Mouse (Mus musculus) cerebellum, adult 2 months (tissue): ENCODE measurements around the gene Tbc1d10b. TPM values are rescaled to one million over a fixed set of nuclear protein-coding genes. Genes with fewer than 3 reads are reported as not detected.

Experiments used
- DNase-seq, 2 experiments: peaks; one replicate each; pipeline ENCODE4 v3.0.0; 2021
- H3K27ac ChIP-seq: fragments of 200-500 bp; 2 replicates; pipeline ENCODE4 v1.5.1; 2012; ENCODE audit warnings: low read length, control low read depth, inconsistent platforms; ENCODE audit not compliant: insufficient read depth
- H3K27me3 ChIP-seq: fragments of 200-500 bp; 2 replicates; pipeline ENCODE4 v1.6.1; 2012; ENCODE audit warnings: inconsistent platforms, mild to moderate bottlenecking, low read length, moderate library complexity; ENCODE audit not compliant: control insufficient read depth, insufficient read depth
- H3K4me1 ChIP-seq: fragments of 200-500 bp; 2 replicates; pipeline ENCODE4 v1.6.1; 2011; ENCODE audit warnings: low read length; ENCODE audit not compliant: control insufficient read depth, insufficient read depth
- H3K4me3 ChIP-seq: fragments of 200-500 bp; replicated peaks from 2 replicates; pipeline ENCODE3; 2011; ENCODE audit warnings: mild to moderate bottlenecking, low read depth, low read length, control low read depth; ENCODE audit not compliant: insufficient read depth
- CTCF ChIP-seq: fragments of 200-500 bp; IDR thresholded peaks from 2 replicates; pipeline ENCODE4 v1.5.1; 2011; ENCODE audit warnings: low read depth, mild to moderate bottlenecking, control low read depth, low read length, moderate library complexity, borderline replicate concordance; ENCODE audit not compliant: insufficient read depth
- POLR2A ChIP-seq: fragments of 200-500 bp; IDR thresholded peaks from 2 replicates; pipeline ENCODE4 v1.6.1; 2011; ENCODE audit warnings: low read length, control low read depth, borderline replicate concordance; ENCODE audit not compliant: insufficient read depth
- WGBS: fragments of 180-500 bp; shearing (Covaris S2); methylation state at CpG from one replicate; pipeline ENCODE4 v1.1.7; 2018; 5-methylcytosine and 5-hydroxymethylcytosine counted together
- polyA plus RNA-seq: library from polyadenylated mRNA; depleted of rRNA; stranded (reverse); fragments of >200 nt; gene quantifications from 2 replicates; pipeline ENCODE4 v1.2.3, GENCODE M21; 2012

Gene Tbc1d10b
- polyA plus RNA-seq, 1 experiment: 83.9 TPM

DNA sequence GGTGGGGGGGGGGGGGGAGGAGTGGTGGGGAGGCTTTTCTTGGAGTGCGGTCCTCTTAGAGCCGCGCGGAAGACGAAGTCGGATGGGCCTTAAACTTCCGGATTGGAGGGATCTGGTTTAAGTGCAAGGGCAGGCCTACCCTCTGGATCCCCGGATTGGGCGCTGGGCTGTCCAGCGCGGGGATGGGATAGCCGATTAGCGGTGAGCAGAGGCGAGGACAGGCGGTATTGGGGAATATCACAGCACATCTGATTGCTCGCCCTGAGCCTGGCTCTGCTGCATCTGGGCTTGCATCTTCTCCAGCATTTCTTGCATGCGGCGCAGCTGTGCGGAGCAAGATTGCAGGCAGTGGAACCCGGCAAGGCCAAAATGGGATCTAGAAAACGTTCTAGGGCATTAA is 6.3 kb upstream of the Tbc1d10b start:
- H3K4me1 ChIP-seq: no peaks in the 10 kb centered on the region
- H3K27me3 ChIP-seq: no peaks in the 10 kb centered on the region
- H3K4me3 ChIP-seq: peak overlapping the region; percentile 39
- no peak for DNase-seq
- WGBS: 59% methylated on average over 21 of the region's 21 CpGs
- TF ChIP-seq POLR2A (no peak), CTCF (no peak)
- no peak overlapping the region for H3K27ac ChIP-seq

DNA sequence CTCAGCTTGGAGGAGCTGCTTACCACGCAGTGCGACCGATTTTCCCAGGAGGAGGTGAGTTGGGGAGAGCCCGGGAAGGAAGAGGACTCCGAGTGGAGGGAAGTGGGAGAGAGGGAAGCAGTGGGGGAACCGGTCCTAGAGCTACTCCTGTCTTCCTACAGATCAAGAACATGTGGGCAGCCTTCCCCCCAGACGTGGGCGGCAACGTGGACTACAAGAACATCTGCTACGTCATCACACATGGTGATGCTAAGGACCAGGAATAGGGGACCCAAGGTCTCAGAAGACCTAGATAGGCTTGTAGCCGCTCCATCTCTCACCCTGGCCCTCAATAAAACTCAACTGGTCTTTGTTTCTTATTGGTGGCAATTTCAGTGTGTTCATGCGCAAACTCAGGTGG is 5.7 kb upstream of the Tbc1d10b start:
- Histone ChIP-seq H3K4me1 (no peaks in the 10 kb centered on the region), H3K27ac (no peak overlapping the region), H3K27me3 (no peaks in the 10 kb centered on the region), H3K4me3 (no peak overlapping the region)
- no peak for DNase-seq
- 59% methylated on average over 12 of the region's 12 CpGs for WGBS
- TF ChIP-seq CTCF (no peak), POLR2A (no peak)

DNA sequence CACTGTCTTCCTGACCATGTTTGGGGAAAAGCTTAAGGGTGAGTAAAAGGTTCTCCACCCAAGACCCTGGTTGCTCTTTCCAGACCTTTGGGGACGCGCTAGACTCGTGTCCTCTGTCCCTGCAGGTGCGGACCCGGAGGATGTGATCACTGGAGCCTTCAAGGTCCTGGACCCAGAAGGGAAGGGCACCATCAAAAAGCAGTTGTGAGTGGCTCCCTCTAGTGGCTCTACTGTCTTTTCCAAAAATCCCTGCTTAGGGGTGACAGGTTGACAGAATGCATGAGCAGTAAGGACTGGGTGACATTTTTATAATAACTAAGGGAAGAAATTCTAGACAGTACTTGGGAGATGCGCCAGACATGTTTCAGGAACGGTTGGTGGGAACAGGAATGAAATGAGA is 5.2 kb upstream of the Tbc1d10b start:
- Histone ChIP-seq H3K4me1 (no peaks in the 10 kb centered on the region), H3K27me3 (no peaks in the 10 kb centered on the region), H3K4me3 (no peak overlapping the region), H3K27ac (no peak overlapping the region)
- TF ChIP-seq CTCF (peak; percentile 61; the same call in 1 of the 2 replicates), POLR2A (no peak)
- peak in 1 of 2 experiments; percentile 53 for DNase-seq
- 29% methylated on average over 7 of the region's 7 CpGs for WGBS

DNA sequence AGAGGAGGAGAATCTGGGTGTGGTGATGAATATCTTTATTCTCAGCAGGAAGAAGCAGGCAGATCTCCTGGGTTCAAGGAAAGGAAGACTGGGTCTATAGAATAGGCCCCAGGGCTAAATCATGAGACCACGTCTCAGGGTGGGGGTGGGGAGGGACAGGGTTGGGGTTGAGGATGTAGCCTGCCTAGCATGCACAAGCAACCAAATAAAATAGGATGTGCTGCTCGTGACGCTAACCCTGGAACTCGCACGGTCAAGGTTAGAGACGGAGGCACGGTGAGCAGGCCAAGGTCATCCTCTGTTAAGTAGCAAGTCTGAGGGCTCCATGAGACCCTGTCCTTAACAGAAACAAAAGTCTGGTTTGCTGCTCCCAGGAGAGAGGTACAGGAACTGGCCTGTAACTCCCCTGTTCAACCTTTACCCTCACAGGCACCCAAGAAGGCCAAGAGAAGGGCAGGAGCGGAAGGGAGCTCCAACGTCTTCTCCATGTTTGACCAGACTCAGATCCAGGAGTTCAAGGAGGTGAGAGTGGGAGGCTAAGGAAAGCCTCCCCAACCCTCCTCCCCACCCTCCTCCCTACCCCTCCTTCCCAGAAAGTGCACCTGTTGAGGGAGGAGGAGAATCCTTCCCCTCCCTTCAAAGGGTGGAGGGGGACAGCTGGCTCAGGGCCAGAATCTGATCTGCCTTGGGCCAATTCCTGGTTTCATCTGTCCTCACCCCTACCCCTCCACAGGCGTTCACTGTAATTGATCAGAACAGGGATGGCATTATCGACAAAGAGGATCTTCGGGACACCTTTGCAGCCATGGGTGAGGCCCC is 4.4 kb upstream of the Tbc1d10b start:
- no peak overlapping the region for H3K27ac ChIP-seq
- no peak overlapping the region for H3K4me3 ChIP-seq
- WGBS: 89% methylated on average over 12 of the region's 12 CpGs
- H3K27me3 ChIP-seq: no peaks in the 10 kb centered on the region
- TF ChIP-seq POLR2A (no peak), CTCF (no peak)
- no peaks in the 10 kb centered on the region for H3K4me1 ChIP-seq
- no peak for DNase-seq

DNA sequence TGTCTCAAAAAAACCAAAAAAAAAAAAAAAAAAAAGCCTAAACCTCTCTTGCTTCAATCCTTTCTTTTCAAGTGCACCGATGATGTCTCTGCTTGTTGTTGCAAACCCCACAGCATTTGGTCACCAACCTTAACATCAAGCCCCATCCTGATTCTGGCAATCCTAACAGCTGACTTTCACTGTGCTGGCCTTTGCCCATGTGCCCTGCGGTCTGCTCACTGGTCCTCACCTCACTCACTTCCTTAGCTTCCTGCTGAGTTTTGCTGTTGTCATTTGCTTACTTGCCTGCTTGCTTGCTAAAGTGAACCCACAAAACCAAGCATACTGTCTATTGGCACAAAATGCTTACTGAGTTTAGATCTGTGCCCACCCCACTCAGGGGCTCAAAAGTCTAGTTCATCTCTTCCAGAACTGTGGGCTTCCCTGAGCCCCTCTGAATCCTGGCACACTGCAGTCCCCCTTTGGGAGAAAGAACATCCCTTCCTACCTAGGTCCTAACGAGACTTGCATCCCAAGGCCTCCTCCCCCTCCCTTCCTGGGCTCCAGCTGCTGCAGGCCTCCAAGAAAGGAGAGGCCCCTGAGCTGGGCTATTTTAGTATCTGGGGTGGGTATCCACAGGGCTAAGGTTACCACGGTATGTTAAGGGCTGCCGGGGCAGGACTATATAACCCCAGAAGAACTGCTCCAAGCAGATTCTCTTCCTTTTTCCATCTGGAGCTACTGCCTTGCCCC is 2.9 kb upstream of the Tbc1d10b start:
- 70% methylated on average over 5 of the region's 5 CpGs for WGBS
- Histone ChIP-seq H3K4me1 (0 out of 2 replicates have a peak, but pooled peaks cover 4% of the 10 kb centered on the region), H3K27me3 (no peaks in the 10 kb centered on the region), H3K4me3 (no peak overlapping the region), H3K27ac (no peak overlapping the region)
- no peak for DNase-seq
- no peak for TF ChIP-seq CTCF
- TF ChIP-seq POLR2A: no peak

DNA sequence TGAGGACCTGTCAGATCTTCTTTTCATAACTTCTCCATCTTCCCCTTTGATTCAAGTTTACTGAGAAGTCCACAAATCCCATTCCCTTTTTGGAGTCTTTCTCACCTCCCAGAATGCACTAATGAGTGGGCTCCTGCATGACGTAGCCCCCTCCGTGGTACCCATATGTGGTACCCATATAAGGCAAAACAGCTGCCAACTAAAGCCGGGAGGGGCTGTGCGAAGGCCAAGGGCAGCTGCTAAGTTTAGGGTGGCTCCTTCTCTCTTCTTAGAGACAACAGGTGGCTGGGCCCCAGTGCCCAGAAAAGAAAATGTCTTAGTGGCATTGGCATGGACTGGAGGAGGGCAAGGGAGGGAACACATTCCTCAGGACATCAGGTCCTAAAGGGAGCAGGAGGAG is 2.0 kb upstream of the Tbc1d10b start:
- 26% methylated on average over 4 of the region's 4 CpGs for WGBS
- Histone ChIP-seq H3K4me3 (no peak overlapping the region), H3K27ac (0 out of 2 replicates have a peak overlapping the region, but pooled peaks have one; percentile 71), H3K27me3 (no peaks in the 10 kb centered on the region), H3K4me1 (peaks cover 6% of the 10 kb centered on the region; the same call in 1 of the 2 replicates)
- TF ChIP-seq POLR2A (no peak), CTCF (no peak)
- no peak for DNase-seq

DNA sequence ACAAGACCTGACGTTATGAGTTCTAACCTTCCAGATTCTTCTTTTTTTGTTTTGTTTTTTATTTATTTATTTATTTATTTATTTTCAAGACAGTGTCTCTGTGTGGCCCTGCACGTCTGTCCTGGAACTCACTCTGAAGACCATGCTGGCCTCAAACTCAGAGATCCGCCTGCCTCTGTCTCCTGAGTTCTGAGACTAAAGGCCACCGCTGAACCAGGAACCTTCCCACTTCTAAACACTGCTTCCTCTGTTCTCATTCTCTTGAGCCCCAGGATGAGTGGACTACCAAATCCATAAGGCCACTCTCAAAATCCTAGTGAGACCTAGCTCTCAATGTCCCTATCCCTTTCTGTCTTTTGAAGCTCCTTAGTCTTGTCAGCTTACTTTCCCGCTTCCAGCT is 1.6 kb upstream of the Tbc1d10b start:
- DNase-seq: no peak
- Histone ChIP-seq H3K4me3 (peak overlapping the region; percentile 3), H3K27me3 (no peaks in the 10 kb centered on the region), H3K27ac (peak overlapping the region; percentile 71; the same call in 1 of the 2 replicates), H3K4me1 (peaks cover 6% of the 10 kb centered on the region; the same call in 1 of the 2 replicates)
- TF ChIP-seq CTCF: no peak
- no peak for TF ChIP-seq POLR2A
- WGBS: 72% methylated on average over 5 of the region's 5 CpGs
